Mouse (Mus musculus) CH12.LX (cell line): ENCODE measurements at regions not wholly inside any gene's neighbourhood (a gene's known extent, or its start where the extent isn't known, plus 50 kb on each side); places are given as distances from the start of the nearest gene placed in this dataset.

Experiments
- BHLHE40 ChIP-seq: IDR thresholded peaks from 2 replicates; pipeline ENCODE4 v1.6.1; 2011; ENCODE audit warnings: mild to moderate bottlenecking, low read depth, low read length, improper control_type of control experiment
- CTCF ChIP-seq, 2 experiments: IDR thresholded peaks in 1 of 2; conservative IDR thresholded peaks in 1 of 2; 2 replicates each; pipeline ENCODE4 v1.5.1; 2011 to 2012; ENCODE audit warnings: low read depth in 2 of 2, low read length in 2 of 2, improper control_type of control experiment in 1 of 2, inconsistent platforms in 1 of 2, mild to moderate bottlenecking in 1 of 2, moderate library complexity in 1 of 2
- NRF1 ChIP-seq: IDR thresholded peaks from 2 replicates; pipeline ENCODE4 v1.6.1; 2014; ENCODE audit warnings: low read depth, mild to moderate bottlenecking, inconsistent platforms, low read length, improper control_type of control experiment, moderate library complexity
- SMC3 ChIP-seq: IDR thresholded peaks from 2 replicates; pipeline ENCODE4 v1.6.1; 2011; ENCODE audit warnings: low read depth, low read length, improper control_type of control experiment
- ZKSCAN1 ChIP-seq: IDR thresholded peaks from 2 replicates; pipeline ENCODE4 v1.6.1; 2012; ENCODE audit warnings: low read depth, inconsistent platforms, low read length, improper control_type of control experiment, borderline replicate concordance

DNA sequence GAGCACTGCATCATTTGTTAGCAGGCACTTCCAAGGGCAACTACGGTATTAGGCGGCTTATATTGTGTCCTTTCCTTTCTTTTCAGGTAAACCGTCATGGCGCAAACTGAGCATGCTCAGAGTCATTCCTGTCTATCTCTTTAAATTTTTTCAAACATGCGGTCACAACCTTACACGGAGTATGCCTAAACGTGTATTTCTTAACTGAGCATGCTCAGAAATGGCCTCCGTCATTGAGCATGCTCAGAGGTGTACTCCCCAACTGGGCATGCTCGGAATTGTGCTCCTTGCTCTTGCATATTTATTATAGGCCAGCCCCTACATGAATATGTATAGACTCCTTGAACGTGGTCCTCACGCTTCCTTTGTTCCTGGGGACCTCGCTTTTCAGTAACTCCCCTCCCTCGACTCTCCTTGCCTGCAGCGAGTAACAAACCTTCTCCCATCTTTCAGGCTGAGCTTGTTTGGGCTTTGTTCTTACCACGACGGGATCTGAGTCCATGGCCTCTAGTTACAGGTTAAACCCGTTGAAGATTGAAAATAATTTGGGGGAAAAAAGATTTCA, 50.1 kb upstream of the Ddx3x start:
- TF ChIP-seq BHLHE40, result peak; percentile 74
- no peak for TF ChIP-seq ZKSCAN1
- TF ChIP-seq CTCF (conservative IDR thresholded peaks at IDR 0.05 in 1 of 2, IDR thresholded peaks at IDR 0.05 in 1 of 2; ENCODE audit: low read depth in 2 of 2, low read length in 2 of 2), result no peak
- TF ChIP-seq NRF1, result peak; percentile 96
- no peak for TF ChIP-seq SMC3
